Mouse (Mus musculus) heart, postnatal 14 days (tissue): ENCODE measurements around the gene Mfsd12. TPM values are rescaled to one million over a fixed set of nuclear protein-coding genes. Genes with fewer than 3 reads are reported as not detected.

ENCODE experiments used
- DNase-seq, 2 experiments: peaks; one replicate each; pipeline ENCODE4 v3.0.0; 2021 to 2022
- intact Hi-C: fragments of 180-260 bp; cut with DNase I; formaldehyde crosslinking; loops from one replicate; pipeline ENCODE4 v1.15.1; 2025
- total RNA-seq, 2 experiments: library from RNA; stranded (reverse); gene quantifications; 2 replicates each; pipeline ENCODE4 v1.2.3; 2021

Gene Mfsd12
- total RNA-seq, 2 experiments from 2014 or later, result 11.7 to 14.3 TPM

DNA sequence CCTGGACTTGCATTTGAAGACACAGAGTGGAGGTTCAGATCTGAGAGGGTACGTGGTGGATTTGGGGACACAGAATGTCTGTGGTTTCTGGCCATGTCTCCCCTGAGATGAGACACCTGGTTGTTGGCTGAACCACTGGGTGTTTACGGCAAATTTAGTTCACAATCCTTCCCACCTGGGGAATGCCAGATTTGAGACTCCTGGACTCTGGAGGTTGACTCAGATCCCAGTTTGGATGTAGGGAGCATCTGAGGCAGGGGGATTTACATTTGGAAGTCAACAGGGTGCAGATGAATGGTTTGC is 20.0 kb downstream of the Mfsd12 start:
- intact Hi-C loops, result loop anchor here (2.0 kb wide), 1 partner anchor 19 kb away; no protein-coding TSS in a partner anchor
- no peak for DNase-seq

DNA sequence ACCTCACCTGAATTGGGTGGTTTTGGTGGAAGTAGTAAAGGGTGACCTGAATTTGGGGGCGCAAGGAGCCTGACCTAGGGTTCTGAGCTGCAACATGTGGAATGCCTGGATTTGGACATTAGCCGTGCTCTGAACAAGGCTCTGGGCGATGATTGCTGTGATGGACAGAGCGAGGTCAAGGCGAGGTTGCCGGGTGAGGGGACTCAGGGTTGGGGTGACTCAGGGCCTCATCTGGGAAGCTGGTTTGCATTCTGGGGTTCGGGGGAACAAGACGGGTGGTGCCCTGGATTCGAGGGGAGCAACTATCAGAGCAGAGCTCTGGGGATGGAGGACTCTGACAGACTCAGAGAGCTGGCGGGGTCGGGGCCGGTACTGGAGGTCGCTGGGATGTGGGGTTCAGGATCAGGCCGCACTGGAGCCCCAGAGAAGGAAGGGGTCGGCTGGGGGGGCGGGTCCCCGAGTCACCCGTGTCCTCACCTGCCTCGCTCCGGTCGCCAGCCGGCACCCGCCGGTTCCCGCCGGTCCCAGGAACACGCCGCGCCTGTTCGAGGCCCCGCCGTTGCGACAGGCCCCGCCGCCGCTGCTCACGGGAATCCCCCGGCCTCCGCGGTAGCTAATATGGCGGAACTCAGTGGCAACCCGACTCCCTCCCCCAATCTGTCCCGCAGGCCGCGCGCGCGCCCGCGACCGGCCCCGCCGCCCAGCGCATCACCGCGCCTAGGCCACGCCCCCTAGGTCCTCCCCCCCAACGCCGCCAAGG is 20.7 kb downstream of the Mfsd12 start, which contains the start of gene Fzr1:
TSS of gene Fzr1 (minus strand) at position 724 of the 760 bp plus-strand sequence.
- no peak for DNase-seq
- intact Hi-C loops, result loop anchor here (2.0 kb wide), 1 partner anchor 19 kb away; no protein-coding TSS in a partner anchor

DNA sequence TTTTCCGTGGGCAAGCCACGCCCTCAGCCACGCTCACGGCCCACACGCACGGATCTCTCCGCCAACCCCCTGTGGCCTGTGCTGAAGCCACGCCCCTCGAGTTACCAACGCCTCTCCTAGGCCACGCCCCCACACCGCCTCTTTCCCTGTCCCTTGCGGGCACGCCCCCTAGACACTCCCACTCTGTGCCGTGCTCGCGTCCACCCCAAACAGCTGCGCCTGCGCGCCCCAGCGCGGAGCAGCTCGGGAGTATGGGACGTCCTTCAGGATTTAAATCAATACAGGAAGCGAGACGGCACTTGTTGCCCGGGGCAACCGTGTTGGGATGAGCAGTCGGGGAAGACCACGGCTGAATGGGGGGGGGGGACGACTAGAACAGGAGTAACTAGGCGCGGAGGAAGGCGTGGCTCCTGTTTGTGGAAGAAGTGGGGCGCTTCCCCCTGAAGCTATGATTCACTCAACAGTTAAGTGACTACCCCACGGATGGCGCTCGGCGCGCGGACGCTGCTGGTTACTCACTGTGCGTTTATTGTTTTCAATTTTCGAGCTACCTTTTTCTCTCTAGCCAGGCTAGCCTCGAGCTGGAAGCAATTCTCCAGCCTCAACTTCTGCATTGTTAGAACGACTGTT is 21.4 kb downstream of the Mfsd12 start:
- intact Hi-C loops, result no loop called here
- peak; percentile 100 for DNase-seq

DNA sequence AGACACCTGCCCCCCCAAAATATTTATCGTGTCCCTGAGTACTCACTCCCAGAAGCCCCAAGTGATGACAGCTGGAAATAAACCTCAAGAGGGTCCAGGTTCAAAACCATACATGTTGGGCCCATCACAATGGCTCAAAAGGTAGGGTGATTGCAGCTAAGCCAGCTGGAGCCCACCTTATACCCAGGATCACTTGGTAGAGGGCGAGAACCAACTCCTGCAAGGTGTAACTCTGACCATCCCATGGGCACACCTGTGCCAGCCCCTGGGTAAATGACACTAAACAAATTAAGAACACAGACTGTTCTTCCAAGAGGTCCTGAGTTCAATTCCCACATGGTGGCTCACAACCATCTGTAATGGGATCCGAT is 21.9 kb downstream of the Mfsd12 start:
- DNase-seq, result no peak
- intact Hi-C loops, result no loop called here

DNA sequence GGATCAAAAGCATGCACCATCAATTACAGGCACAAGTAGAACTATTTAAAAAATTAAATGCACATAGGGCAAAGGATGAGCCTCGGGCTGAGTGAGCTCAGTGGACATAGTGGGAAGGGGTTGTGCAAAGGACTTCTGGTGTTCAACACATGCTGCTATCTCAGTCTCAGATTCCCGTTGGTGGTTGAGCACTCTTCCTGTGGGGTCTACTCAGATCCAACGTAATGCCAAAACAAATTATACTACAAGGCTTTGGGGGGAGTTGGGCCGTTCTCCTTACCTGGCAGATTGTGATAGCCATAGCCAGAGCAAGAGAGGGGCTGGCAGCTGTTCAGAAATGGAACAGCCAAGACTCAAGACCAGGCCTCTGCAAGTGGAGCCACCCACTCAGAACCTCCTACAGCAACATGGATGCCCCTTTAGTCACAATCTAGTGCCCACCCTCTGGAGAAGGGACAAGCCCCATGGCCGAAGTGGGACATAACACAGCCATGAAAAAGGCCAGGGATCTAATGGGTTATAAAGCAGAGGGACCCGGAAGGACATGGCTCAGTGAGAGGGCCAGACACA is 22.6 kb downstream of the Mfsd12 start:
- no peak for DNase-seq
- intact Hi-C loops, result loop anchor here (10.0 kb wide), 1 partner anchor 165 kb away; the partner anchor contains the start of gene Gna11

DNA sequence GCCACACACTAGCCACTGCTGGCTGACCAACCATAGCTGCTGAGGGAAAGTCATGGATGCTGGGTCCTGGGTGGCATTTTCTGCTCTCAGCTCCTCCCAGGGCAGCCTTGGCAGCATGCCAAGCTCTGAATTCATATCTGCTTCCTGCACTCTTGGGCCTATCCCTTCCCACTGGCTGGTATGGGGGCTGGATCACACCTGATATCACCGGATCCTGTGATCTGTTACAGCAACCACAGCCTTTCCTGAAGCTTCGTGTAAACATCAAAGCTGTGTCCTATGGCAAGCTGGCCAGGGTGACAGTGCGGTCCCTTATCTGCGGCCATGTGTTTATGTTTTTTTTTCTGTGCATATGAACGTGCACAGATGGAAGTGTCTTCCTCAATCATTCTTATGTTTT is 24.7 kb downstream of the Mfsd12 start:
- intact Hi-C loops, result loop anchor here (10.0 kb wide), 1 partner anchor 163 kb away; the partner anchor contains the start of gene Gna11
- no peak for DNase-seq

DNA sequence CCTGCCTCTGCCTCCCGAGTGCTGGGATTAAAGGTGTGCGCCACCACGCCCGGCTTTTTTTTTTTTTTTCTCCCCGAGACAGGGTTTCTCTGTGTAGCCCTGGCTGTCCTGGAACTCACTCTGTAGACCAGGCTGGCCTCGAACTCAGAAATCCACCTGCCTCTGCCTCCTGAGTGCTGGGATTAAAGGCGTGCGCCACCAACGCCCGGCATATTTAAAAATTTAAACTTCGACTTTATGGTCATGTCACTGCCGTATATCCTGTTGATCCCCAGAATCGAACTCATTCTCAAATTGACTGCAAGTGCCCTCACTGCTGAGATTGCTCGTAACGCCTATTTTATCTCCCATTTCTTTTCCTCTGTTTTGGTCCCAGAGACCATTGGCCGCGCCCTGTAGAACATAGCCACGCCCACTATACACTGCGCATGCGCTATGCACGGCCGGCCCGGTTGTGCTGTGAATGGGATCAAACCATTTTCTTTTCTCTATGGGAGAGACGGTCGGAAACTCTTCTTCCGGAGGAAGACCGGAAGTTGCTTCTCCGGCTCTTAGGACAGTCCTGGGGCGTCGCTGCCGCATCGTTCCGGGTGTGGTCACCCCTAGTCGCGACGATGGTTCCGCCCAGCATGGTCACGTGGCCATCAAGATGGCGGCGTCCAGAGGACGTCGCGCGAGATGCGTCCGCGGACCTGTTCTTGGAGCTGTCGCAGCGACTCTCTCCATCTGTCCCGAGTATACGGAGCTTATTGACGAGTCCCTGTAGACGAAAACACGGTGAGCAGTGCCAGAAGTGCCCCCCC is 26.7 kb downstream of the Mfsd12 start, which contains the start of the genes Dohh and Gm48551:
TSS of gene Dohh (plus strand) at position 627 of the 803 bp plus-strand sequence.
TSS of gene Gm48551 (plus strand) at position 665 of the 803 bp plus-strand sequence.
- intact Hi-C loops, result loop anchor here (10.0 kb wide), 1 partner anchor 161 kb away; the partner anchor contains the start of gene Gna11

DNA sequence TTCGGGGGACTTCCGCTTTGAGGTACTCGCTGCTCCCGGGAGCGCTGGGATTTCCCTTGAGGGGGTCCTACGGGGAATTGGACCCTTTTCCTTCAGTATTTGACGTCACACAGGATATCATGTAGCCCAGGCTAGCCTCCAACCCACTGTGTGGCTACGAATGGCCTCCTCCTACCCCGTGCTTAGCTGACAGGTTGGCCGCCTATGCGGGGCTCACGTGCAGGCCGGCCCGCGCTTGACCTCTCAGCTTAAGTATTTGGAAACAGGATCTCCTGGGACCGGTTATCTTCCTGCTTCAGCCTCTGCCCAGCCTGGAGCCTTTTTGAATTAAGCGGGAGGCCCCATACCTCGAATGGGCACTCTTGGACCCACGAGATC is 27.3 kb downstream of the Mfsd12 start:
- DNase-seq, result no peak
- intact Hi-C loops, result loop anchor here (10.0 kb wide), 1 partner anchor 160 kb away; the partner anchor contains the start of gene Gna11

More for the DNA sequence above, 26.7 kb downstream of the Mfsd12 start, which contains the start of the genes Dohh and Gm48551:
- DNase-seq, result peak; percentile 99 to 100

DNA sequence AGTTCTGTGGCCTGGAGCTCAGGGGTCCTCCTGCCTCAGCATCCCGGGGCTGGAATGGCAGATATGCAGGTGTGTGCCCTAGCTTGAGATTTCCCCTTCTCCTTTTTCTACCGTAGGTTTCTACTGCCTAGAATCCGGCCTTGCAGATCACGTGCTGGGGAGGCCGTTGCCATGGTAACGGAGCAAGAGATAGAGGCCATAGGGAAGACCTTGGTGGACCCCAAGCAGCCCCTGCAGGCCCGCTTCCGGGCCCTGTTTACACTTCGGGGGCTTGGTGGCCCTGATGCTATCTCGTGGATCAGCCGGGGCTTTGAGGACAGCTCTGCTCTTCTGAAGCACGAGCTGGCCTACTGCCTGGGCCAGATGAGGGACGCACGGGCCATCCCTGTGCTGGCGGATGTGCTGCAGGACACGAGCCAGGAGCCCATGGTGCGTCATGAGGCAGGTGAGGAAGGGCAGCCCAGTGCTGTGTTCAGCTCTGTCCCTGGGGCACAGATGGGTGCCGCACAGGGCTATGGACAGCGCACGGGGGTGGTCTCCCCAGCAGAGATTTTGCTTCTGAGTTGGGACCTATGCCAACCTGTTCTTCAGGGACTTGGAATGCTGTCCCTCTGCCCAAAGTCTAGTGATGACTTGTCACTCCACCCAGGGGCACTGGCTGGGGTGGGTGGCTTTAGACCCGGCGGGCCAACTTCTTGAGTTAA is 28.5 kb downstream of the Mfsd12 start:
- intact Hi-C loops, result loop anchor here (10.0 kb wide), 1 partner anchor 159 kb away; the partner anchor contains the start of gene Gna11
- DNase-seq, result no peak

DNA sequence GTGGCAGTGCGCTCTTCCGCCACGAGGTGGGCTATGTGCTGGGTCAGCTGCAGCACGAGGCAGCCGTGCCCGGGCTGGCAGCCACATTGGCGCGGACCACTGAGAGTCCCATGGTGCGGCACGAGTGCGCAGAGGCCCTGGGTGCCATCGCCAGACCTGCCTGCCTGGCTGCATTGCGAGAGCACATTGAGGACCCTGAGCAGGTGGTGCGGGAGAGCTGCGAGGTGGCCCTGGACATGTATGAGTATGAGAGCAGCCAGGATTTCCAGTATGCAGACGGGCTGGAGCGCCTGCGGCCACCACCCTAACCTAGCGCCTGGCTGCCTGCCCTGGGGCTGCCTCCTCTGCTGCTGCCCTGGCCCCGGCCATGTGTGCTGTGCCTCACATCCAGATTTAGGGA is 30.4 kb downstream of the Mfsd12 start:
- intact Hi-C loops, result loop anchor here (10.0 kb wide), 1 partner anchor 157 kb away; the partner anchor contains the start of gene Gna11
- no peak for DNase-seq

DNA sequence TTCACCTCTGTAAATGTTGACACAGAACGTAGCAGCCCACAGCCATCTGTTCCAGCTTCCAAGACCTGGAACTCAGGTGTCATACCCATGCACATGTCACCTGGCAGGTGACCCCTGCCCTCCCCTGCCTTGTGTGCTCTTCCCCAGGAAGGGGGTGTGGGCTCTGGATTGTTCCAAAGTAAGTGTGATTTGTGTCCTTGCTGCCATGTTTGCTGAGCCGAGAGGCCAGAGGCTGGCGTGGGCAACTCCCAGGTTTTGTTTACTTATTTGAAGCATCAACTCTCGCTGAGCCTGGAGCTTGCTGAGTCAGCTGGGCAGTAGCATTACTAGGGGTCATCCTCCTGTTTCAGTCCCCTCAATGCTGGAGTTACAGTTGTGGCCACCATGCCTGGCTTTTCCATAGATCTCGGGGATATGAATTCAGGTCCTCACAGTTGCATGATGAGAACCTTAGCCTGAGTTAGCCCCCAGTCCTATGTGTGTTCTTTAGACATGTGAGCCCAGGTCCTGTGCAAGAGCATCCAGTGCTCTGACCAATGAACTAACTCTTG is 31.3 kb downstream of the Mfsd12 start, which contains the start of gene Gm48552:
TSS of gene Gm48552 (plus strand) at position 501 of the 551 bp plus-strand sequence.
- no peak for DNase-seq
- intact Hi-C loops, result loop anchor here (1.0 to 10.0 kb wide), 2 partner anchors 62 to 156 kb away; partner anchors contain the start of gene Gna11

DNA sequence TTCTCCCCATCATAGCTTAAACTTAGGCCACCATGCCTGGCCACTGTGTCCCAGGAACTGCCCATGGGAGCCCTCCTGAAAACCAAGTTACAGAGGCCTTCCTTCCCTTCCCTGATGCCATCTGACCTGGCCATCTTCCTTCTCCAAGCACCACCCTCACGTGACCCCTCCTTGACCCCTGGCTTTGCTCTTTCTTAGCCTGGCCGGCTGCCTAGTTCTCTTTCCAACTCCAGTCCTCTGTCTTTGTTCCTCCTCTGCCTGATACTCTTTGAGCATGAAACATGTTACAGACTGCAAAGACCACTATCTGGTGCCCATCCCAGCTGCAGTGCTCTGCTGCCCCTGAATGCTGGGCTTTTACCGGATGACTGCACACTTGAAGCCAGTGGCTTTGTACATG is 32.1 kb downstream of the Mfsd12 start:
- DNase-seq, result peak in 1 of 2 experiments; percentile 36
- intact Hi-C loops, result loop anchor here (1.0 to 10.0 kb wide), 2 partner anchors 61 to 155 kb away; partner anchors contain the start of gene Gna11

DNA sequence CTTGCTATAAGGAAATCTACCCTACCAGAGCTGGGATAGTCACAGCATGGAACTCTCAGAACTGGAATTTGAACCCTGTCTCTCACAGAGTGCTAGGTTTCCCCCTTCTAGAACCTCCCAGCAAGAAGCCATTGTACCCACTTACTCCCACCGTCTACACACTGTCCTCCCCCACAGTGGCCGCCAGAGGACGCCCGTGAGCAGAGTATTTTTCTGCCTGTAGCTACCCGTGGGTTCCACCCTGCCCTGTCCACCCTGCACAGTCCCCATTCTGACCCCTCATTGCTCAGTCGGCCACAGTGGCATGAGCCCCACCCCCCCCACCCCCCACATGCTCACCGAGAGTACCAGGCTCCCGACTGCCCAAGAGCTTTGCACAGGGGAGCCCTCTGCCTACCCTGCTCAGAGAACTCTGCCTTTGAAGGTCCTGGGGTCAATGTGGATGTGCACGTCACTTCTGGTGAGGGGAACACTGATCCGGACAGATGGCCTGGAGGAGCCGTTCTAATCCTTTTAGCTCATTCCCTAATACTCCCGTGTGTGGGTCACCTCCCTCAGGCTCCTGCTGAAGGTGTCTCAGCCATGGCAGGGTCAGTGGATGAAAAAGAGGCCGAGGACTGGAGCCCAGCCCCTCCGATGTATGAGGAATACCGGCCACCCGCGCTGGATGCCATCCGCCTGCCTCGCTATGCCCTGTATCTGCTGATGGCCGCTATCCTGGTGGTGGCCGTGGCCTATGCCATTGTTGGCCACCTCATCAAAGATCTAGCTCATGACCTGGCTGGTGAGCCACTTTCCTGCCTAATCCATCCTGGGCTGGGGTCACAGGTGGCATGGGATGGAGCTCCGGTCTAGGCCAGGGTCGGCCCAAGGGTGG is 32.7 kb downstream of the Mfsd12 start:
- intact Hi-C loops, result loop anchor here (1.0 to 10.0 kb wide), 2 partner anchors 60 to 155 kb away; partner anchors contain the start of gene Gna11
- peak; percentile 85 to 86 for DNase-seq

DNA sequence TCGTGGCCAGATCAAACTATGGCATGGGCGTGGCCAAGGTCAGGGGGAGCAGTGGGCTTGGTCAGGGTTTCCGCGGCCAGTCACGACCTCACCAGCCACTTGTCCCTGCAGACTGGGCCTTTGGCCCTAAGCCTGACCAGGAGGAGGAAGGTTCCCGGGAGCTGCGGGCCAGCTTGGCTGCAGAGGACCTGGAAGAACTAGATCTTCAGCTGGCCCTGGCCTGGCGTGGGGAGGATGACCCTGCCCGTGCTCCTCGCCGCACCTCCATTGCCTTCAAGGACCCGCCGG is 33.3 kb downstream of the Mfsd12 start:
- intact Hi-C loops, result no loop called here
- DNase-seq, result no peak

DNA sequence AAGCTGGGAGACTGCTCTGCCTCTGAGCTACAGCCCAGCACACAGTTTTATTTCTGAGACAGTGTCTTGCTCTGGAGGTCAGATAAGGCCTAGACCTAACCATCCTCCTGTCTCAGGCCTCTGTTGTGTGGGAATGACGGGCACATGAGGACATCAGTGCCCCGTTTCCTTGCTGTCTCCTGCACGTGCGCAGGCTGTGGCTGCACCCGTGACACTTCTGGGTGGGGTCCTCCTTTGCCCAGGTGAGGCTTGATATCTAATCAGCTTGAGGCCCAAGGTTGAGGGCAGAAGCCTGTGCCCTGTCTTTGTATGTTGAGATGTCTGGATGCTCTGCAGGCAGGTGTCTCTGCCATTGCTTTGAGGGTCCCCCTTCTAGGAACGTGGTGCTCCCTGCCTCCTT is 35.0 kb downstream of the Mfsd12 start:
- intact Hi-C loops, result no loop called here
- no peak for DNase-seq

DNA sequence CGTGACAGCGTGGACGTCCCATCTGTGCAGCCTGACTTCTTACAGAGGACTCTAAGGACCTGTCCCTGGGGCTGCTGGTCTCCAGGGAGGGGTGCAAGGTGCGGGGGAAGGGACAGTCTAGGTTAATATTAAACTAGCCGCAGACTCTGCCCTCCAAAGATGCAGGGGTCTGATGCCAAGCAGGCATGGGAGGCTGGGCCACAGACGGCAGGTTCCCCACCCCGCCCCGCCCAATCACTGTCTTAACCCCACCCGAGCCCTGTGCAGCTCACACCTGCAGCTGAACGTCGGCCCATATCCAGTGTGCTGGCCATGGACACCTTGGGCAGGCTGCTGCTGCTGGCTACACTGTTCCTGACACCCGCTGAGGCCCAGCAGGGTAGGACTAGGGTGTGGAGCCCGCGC is 35.5 kb downstream of the Mfsd12 start, which contains the start of gene Smim24:
TSS of gene Smim24 (plus strand) at position 271 of the 405 bp plus-strand sequence.
- no peak for DNase-seq
- intact Hi-C loops, result no loop called here

DNA sequence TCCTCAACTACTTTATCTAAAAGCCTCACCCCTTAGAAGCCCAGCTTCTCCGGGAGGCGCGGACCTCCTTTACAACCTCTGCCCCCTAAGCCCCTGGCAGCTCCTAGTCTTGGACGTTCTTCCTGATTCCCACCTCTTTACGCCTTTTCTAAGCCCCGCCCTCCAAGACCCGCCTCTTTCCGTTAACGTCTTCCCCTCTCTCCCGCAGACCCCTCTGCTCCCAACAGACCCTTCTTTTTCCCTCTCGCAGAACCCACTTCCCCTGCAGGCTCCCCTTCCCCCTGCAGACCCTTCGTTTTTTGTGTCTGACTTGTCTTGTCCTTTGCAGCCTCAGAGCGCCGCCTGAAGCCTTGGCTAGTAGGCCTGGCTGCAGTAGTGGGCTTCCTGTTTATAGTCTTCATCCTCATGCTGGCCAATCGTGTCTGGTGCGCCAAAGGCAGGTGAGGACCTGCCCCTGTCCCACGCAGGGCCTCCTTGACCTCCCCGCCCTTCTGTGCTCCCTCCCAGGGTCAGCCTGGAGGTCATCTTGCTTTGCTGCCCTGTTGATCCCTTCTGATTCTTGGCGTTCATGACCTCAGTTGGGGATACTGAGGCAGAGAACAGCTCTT is 36.3 kb downstream of the Mfsd12 start:
- peak in 1 of 2 experiments; percentile 55 for DNase-seq
- intact Hi-C loops, result loop anchor here (2.0 kb wide), 1 partner anchor 47 kb away; no protein-coding TSS in a partner anchor
